Mouse (Mus musculus) layer of hippocampus, postnatal 10 days (tissue): ENCODE results near the gene Lrrfip1. TPM values are rescaled to one million over a fixed set of nuclear protein-coding genes. Genes with fewer than 3 reads are reported as not detected.

ENCODE experiments used
- DNase-seq, 2 experiments: peaks; one replicate each; pipeline ENCODE4 v3.0.0; 2021; ENCODE audit warnings: low spot score in 2 of 2
- total RNA-seq, 2 experiments: library from RNA; stranded (reverse); gene quantifications; 2 replicates each; pipeline ENCODE4 v1.2.3; 2021

Lrrfip1 gene
- total RNA-seq, 2 experiments from 2014 or later: 73.9 to 88.3 TPM

- no peak for DNase-seq
Observed at GRCm38 (mm10) chr1:91022157-91022895, 23.8 kb downstream of the Lrrfip1 start.

DNA sequence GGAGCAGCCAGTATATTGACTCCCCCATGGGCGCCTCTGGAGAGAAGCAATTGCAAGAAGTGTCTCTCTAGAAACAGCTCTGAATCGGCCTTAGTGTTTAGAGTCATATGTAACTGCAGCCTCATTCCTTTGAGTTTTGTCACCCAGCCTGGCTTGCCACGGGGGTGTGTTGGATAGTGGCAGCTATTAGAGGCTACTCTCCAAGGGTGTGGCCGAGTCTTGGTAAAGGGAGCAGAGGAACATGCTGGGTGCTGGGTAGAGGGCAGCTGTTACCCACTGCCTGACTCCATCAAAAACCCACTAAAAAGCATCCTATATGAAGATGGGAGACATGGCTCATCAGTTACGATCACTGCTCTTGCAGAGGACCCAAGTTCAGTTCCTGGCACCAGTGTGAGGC, 24.7 kb downstream of the Lrrfip1 start:
- DNase-seq: no peak

DNA sequence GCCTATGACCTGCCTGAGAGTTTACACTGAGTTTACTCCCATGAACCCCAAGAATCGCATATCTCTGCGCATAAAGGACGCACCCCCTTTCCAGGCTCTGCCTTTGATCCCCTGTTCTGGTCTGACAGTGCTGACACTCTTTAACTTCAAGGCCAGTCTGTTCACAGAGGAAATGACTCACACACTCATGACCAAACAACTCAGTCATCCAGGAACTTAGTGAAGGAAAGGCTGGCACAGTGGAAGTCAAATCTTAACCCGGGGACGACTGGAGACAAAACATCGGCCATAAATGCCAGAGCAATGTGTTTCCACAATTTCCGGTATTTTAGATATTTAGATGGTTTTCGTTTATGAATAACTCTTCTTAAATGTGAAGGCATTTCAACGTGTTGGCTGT, 25.4 kb downstream of the Lrrfip1 start:
- DNase-seq: no peak

DNA sequence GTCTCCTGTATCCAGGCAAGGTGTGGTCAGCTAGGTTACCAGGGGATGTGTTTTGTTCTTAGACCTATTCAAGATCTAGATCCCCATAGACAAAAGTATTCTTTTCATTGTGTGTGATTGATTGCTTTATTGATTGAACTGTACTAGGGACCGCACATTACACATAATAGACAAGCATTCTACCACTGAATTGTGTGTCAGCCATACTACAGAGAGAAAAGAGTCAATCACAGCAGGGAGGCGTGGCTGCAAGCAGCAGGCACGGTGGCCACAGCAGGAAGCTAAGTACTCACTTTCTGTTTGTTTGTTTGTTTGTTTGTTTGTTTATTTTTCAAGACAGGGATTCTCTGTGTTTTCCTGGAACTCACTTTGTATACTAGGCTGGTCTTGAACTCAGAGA, 25.9 kb downstream of the Lrrfip1 start:
- no peak for DNase-seq

DNA sequence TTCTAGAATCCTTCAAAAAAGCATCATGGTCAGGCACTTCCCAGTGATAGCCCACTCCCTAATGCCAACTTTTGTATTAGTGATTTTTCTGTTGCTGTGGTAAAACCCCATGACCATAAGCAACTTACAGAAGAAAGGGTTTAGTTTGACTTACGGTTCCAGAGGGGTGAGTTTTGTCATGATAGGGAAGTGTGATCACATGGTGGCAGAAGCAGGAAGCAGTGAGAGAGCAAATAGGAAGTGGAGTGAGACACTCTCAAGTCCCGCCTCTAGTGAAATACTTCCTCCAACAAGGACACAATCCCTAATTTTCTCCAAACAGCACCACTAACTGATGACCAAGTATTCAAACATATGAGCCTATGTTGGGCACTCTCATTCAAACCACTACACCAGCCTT, 28.4 kb downstream of the Lrrfip1 start:
- DNase-seq: no peak

GRCm38 (mm10) chr1:91030383-91030782, 31.8 kb downstream of the Lrrfip1 start:
- DNase-seq: no peak

DNA sequence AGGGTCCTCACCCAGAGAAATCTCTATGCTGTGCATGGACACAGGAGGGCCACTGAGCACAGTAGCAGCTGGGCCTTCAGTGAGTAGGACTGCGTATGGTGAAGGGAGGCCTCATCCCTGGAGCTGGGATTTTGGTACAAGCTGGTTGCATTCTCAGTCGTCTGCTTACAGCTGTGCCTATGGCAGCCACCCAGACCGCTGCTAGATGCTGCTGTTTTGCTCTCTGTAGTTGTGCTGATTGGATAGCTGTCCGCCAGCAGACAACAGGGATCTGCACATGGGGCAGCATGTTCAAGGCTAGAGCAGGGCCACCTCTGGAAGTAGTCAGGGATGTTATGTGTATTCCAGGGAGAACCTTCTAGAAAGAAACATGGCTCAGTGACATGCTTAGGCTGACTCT, 33.0 kb downstream of the Lrrfip1 start:
- no peak for DNase-seq

DNA sequence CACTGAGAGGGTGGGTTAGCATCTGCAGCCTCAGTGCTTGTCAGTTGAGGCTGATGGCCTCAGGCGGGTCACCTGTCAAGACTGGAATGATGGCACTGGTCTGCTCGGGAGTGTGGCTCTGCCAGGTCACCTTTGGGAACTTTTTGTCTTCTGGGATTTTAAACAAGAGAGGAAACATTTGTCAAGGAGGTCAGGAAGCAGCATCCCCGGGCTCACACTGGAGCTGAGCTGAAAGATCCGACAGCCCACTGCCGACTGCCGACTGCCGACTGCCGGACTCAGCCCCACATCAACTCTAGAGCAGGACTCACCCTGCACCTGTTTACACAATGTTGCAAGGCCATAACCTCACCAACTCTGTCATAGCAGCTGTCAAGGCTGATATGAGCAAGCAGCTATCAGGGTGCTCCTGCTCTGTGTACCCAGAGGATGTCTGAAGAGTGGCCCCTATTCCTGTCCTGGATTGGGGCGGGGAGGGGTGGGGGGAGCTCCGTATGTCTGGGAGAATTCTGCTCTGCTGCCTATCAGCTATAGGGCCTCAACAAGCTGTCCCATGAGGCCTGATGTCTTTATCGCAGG, 33.9 kb downstream of the Lrrfip1 start:
- DNase-seq: no peak

DNA sequence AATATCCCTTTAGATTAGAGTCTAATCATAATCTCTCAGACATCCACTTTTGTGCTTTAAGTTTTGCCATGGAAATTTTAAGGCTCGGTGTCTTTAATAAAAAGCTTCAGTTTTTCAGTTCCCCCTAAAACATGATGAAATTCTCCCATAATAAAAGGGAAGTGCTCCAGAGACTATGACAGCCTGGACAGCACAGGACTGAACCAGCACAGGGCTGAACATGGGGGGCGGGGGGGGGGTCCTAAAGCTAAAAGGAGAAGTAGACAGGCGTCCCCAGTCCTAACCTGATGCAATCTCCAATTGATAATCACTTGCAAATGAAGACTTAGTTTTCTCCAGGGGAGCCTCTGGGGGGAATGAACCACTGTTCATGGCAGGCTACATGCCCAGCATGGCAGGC, 36.0 kb downstream of the Lrrfip1 start:
- DNase-seq: no peak

GRCm38 (mm10) chr1:91035266-91035665, 36.7 kb downstream of the Lrrfip1 start:
- no peak for DNase-seq

DNA sequence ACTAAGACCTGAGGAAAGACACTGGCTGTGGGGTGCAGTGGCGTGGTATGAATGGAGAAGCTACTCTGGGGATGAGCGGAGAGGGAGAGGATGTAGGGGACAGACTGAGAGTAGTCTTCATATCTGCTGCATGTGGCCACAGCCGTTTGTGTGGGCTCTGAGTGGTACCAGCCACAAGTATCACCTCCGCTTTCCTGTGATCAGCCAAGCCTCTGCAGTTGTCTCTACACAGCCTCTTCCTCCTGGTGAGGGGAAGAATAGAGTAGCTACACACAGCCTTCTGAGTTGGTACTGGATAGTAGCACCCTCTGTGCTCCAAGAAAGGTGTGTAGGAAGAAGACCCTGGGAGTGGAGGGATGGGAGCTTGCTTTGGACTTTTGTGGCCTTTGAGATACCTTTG, 38.7 kb downstream of the Lrrfip1 start:
- DNase-seq: no peak

- no peak for DNase-seq
Observed at GRCm38 (mm10) chr1:91038010-91038409, 39.5 kb downstream of the Lrrfip1 start.

DNA sequence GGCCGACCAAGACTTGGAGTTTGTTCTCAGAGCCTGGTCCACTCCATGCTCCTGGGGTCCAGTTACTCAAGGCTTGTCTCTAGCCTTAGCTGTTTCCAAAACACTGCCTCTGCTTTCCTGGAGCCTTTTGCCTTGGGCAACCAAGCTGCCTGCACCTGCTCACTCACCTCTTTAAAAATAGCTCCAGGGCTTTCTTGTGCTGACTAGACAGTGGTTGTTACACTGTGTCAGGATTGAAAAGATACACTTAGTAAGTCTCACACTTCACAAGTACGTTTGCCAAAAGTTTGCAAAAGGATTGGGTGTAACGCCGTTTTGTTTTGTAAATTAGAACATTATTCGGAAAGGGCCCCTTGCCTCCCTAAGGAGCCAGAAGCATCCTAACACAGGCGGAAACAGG, 40.0 kb downstream of the Lrrfip1 start:
- no peak for DNase-seq

- no peak for DNase-seq
Observed at GRCm38 (mm10) chr1:91041605-91042004, 43.1 kb downstream of the Lrrfip1 start.

GRCm38 (mm10) chr1:91043191-91043590, 44.7 kb downstream of the Lrrfip1 start:
- peak; percentile 43 to 50 for DNase-seq

GRCm38 (mm10) chr1:91044176-91044575, 45.6 kb downstream of the Lrrfip1 start:
- DNase-seq: no peak

DNA sequence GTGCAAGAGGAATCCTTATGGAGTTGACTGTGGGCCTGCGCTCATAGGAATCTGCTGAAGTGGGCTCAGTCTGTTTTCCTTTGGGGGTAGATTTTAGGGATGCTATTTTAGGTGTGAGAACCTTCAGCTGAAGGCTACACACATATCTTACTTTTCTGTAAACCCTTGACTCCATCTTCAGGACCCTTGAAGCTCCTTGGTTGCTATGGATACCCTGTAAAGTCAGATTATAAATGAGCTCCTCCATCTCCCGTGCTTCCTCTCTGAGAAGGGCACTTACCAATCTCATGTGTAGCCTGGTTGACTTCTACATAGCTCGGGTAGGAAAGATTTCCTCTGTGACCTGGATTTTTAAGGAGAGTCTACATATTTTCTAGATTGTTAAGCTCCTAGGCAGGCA, 46.1 kb downstream of the Lrrfip1 start:
- no peak for DNase-seq

DNA sequence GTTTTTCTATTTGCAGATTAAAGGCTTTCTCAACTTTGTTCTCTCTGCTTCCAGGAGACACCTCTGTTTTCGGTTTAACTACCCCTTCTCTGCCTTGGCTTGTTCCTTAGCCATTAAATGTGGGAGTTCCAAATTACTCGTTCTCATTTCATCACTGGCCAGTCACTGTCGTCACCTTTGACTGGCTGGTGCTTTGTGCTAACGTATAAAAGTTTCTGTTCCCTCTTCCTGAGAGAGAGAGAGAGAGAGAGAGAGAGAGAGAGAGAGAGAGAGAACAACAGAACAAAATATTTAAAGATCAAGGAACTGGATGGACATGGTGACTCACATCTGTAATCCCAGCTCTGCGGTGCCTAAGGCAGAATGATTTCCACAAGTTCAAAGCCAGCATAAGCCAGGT, 47.7 kb downstream of the Lrrfip1 start:
- DNase-seq: no peak

- DNase-seq: no peak
Observed at GRCm38 (mm10) chr1:91049296-91049695, 50.8 kb downstream of the Lrrfip1 start.

DNA sequence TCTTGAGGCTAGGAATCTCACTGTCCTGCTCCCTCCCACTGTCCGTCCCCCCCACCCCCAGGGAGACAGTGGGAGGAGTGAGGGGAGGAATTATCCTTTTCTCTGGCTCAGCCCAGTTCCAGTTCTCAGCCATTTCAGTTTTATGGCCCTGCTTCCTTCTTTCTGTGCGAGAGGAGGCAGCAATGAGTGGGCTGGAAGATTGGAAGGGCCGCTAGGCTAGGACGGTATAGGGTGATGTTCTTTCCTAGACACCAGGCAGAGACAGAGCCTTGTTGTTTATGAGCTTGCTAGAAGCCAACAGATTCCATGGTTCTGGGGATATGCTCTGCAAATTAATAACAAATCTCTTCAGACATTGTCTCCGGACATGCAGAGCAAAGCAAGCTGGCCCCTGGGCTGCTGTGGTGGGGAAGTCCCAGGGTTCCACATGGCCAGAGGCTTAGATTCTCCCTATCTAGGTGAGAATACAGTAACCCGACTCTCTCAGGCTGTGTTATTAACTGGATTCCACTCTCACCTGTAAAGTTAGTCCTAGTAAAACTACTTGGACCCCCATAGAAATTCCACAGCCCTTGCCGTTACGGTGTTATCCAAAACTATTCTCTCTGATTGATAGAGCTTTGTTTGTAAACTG, 53.0 kb downstream of the Lrrfip1 start:
- DNase-seq: no peak

GRCm38 (mm10) chr1:91052747-91053181, 54.2 kb downstream of the Lrrfip1 start:
- peak; percentile 77 to 82 for DNase-seq

DNA sequence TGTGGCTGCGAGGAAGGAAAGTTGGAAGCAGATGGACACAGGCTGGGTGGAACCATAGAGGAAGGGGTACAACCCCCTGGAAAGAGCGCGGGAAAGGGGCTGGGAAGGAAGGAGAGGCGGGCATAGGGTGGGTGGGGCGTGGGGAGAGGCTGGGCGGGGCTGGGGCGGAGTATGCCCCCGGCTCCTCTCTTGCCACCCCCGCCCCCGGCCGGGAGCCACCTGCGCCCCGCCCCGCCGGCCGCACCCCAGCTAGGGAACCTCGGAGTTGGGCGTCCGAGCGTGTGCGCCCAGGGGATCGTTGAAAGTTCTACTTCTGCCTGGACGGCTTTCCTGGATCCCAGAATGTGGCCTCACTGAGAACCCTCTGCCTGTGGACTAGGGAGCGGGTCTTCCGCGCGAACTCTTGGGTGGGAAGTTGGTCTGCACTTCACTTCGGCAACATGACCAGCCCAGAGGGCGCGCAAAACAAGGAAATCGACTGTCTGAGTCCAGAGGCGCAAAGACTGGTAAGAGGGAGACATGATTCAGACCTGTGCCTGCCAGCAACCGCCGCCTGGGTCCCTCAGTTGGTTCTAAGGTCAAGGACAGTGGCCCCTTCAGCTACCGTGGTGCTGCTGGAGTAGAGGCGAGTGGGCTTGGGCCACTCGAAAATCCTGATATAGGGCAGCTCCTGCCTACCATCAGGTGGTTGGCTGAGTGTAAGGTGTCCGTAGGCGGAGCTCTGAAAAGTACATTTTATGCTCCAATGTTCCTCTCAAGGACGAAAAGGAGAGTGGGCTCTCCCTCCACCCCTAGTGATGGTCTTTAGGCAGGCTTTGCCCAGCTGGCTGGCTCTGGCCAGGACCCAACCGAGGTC, 54.9 kb downstream of the Lrrfip1 start:
- DNase-seq: no peak
